Mouse (Mus musculus) limb, embryonic 10.5 days (tissue): ENCODE results near the gene 4930524B15Rik. TPM values are rescaled to one million over a fixed set of nuclear protein-coding genes. Genes with fewer than 3 reads are reported as not detected.

Experiments
- DNase-seq: peaks from one replicate; pipeline ENCODE4 v3.0.0-alpha.2; 2017; ENCODE audit warnings: low spot score
- H3K27ac ChIP-seq: fragments of 300-500 bp; sonication (generic); 2 replicates; pipeline ENCODE4 v1.5.1; 2016; ENCODE audit warnings: mild to moderate bottlenecking
- H3K27me3 ChIP-seq: fragments of 300-500 bp; sonication (generic); 2 replicates; pipeline ENCODE4 v1.6.1; 2016; ENCODE audit warnings: low read depth, mild to moderate bottlenecking; ENCODE audit not compliant: poor library complexity, severe bottlenecking
- H3K36me3 ChIP-seq: fragments of 300-500 bp; sonication (generic); 2 replicates; pipeline ENCODE4 v1.6.1; 2016; ENCODE audit warnings: mild to moderate bottlenecking, moderate library complexity
- H3K4me1 ChIP-seq: fragments of 300-500 bp; sonication (generic); 2 replicates; pipeline ENCODE4 v1.6.1; 2016
- H3K4me3 ChIP-seq: fragments of 300-500 bp; sonication (generic); 2 replicates; pipeline ENCODE4 v1.5.1; 2016; ENCODE audit warnings: mild to moderate bottlenecking, moderate library complexity
- H3K9me3 ChIP-seq: fragments of 300-500 bp; sonication (generic); replicated peaks from 2 replicates; pipeline ENCODE4 v1.6.1; 2016; ENCODE audit warnings: mild to moderate bottlenecking
- WGBS: fragments of 180-500 bp; shearing (Covaris S2); methylation state at CpG from one replicate; pipeline ENCODE4 v1.1.7; 2016; 5-methylcytosine and 5-hydroxymethylcytosine counted together
- polyA plus RNA-seq: library from polyadenylated mRNA; unstranded; fragments of >200 nt; fragmentation: Nextera tagmentation; extraction: Ambion mirVana; gene quantifications from 2 replicates; pipeline ENCODE4 v1.2.1, GENCODE M21; 2016

The 4930524B15Rik gene
- polyA plus RNA-seq, 1 experiment from 2014 or later, result 0.14 TPM

GRCm38 (mm10) chr11:32027474-32028342 is 62.3 kb downstream of the 4930524B15Rik start:
- Histone ChIP-seq H3K27me3 (0 out of 2 replicates have a peak, but pooled peaks cover 3% of the 10 kb centered on the region), H3K36me3 (no peaks in the 10 kb centered on the region), H3K4me3 (no peak overlapping the region), H3K9me3 (no peaks in the 10 kb centered on the region), H3K27ac (no peak overlapping the region), H3K4me1 (peaks cover 23% of the 10 kb centered on the region; the same call in 1 of the 2 replicates)
- no peak for DNase-seq
- WGBS, result 80% methylated on average over 7 of the region's 7 CpGs

GRCm38 (mm10) chr11:32028605-32029004 is 63.2 kb downstream of the 4930524B15Rik start:
- 81% methylated on average over 3 of the region's 3 CpGs for WGBS
- Histone ChIP-seq H3K36me3 (no peaks in the 10 kb centered on the region), H3K4me3 (no peak overlapping the region), H3K27me3 (0 out of 2 replicates have a peak, but pooled peaks cover 3% of the 10 kb centered on the region), H3K9me3 (no peaks in the 10 kb centered on the region), H3K4me1 (peaks cover 25% of the 10 kb centered on the region; the same call in 1 of the 2 replicates), H3K27ac (no peak overlapping the region)
- DNase-seq, result no peak

Other genes with a start within 250 kb of the 4930524B15Rik start
- gene Cpeb4, start 93.4 kb upstream of the 4930524B15Rik start, polyA plus RNA-seq, result 1.0 and 1.7 TPM in 2 replicates
- gene Nsg2, start 34.9 kb downstream of the 4930524B15Rik start, polyA plus RNA-seq, result 1.1 and 2.0 TPM in 2 replicates
- not detected in 2 replicates for gene Il9r, start 234.7 kb downstream of the 4930524B15Rik start, polyA plus RNA-seq
- gene Snrnp25, start 239.8 kb downstream of the 4930524B15Rik start, polyA plus RNA-seq, result 115 and 121 TPM in 2 replicates